Mouse (Mus musculus) bone marrow, adult 2 months (tissue): ENCODE measurements around the gene Etnk1. TPM values are rescaled to one million over a fixed set of nuclear protein-coding genes. Genes with fewer than 3 reads are reported as not detected.
A peak's percentile ranks its signal among the peaks of the same experiment; 100 is the strongest.

Source experiments
- H3K27ac ChIP-seq: fragments of 200-500 bp; 2 replicates; pipeline ENCODE4 v1.5.1; 2012; ENCODE audit warnings: low read depth, mild to moderate bottlenecking, control low read depth, inconsistent platforms, low read length; ENCODE audit not compliant: control insufficient read depth, poor library complexity, insufficient read depth
- H3K4me1 ChIP-seq: fragments of 200-500 bp; 2 replicates; pipeline ENCODE4 v1.6.1; 2011; ENCODE audit warnings: low read length; ENCODE audit not compliant: control insufficient read depth, insufficient read depth
- H3K4me3 ChIP-seq: fragments of 200-500 bp; replicated peaks from 2 replicates; pipeline ENCODE3; 2011; ENCODE audit warnings: mild to moderate bottlenecking, low read depth, low read length, control low read depth; ENCODE audit not compliant: control insufficient read depth
- CTCF ChIP-seq: fragments of 200-500 bp; IDR thresholded peaks from 2 replicates; pipeline ENCODE4 v1.5.1; 2011; ENCODE audit warnings: low read length, control low read depth; ENCODE audit not compliant: control insufficient read depth, insufficient read depth
- POLR2A ChIP-seq: fragments of 200-500 bp; IDR thresholded peaks from 2 replicates; pipeline ENCODE4 v1.6.1; 2011; ENCODE audit warnings: low read depth, mild to moderate bottlenecking, control low read depth, low read length, borderline replicate concordance; ENCODE audit not compliant: control insufficient read depth
- WGBS: fragments of 180-500 bp; shearing (Covaris S2); methylation state at CpG from one replicate; pipeline ENCODE4 v1.1.7; 2018; 5-methylcytosine and 5-hydroxymethylcytosine counted together
- polyA plus RNA-seq: library from polyadenylated mRNA; stranded (reverse); fragments of >200 nt; gene quantifications from 2 replicates; pipeline ENCODE4 v1.2.4, GENCODE M21; 2011; ENCODE audit warnings: low replicate concordance; ENCODE audit not compliant: missing spikeins, insufficient read depth, insufficient read length

The Etnk1 gene
- polyA plus RNA-seq, 1 experiment: 19.8 TPM

DNA sequence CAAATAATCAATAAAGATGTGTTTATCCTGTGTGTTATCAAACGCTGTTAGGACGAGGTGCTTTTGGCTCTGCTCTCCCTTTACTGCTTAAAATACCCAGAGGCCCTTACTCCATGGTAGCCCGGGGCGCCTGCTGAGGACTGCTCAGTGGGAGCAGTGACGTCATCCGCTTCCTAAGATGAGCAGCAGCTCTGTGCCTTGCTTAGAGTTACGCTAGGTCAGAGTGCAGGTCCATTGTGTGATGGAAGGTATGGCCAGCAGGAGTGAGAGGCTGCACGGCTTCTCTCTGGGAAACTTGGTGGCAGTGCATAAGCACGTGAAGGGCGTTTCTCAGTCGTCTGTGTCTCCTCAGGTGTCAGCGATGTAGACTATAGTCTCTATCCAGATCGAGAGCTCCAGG is 30.0 kb downstream of the Etnk1 start:
- Histone ChIP-seq H3K27ac (no peak overlapping the region), H3K4me1 (no peaks in the 10 kb centered on the region; the same call in 1 of the 2 replicates), H3K4me3 (no peak overlapping the region)
- WGBS: 93% methylated on average over 13 of the region's 13 CpGs
- TF ChIP-seq CTCF: no peak
- TF ChIP-seq POLR2A: no peak

DNA sequence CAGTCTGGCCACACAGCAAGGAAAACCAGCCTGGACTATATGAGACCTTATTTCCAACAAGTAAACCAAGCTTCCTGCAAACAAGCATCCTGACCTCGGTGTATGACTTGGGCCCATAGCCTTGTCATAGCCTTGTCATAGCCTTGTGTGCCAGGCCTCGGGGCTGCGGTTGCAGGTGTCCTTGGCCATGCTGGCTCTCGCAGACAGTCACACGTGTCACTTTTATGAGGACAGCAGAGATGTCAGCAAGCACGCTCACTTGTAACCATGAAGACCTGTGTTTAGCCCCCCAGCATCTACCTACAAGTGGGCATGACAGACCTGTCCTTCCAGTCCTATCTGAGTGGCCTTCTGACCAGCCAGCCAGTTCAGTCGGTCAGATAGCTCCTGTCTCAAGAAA is 31.4 kb downstream of the Etnk1 start:
- Histone ChIP-seq H3K27ac (no peak overlapping the region), H3K4me1 (no peaks in the 10 kb centered on the region; the same call in 1 of the 2 replicates), H3K4me3 (no peak overlapping the region)
- 92% methylated on average over 7 of the region's 7 CpGs for WGBS
- TF ChIP-seq POLR2A (no peak), CTCF (no peak)

DNA sequence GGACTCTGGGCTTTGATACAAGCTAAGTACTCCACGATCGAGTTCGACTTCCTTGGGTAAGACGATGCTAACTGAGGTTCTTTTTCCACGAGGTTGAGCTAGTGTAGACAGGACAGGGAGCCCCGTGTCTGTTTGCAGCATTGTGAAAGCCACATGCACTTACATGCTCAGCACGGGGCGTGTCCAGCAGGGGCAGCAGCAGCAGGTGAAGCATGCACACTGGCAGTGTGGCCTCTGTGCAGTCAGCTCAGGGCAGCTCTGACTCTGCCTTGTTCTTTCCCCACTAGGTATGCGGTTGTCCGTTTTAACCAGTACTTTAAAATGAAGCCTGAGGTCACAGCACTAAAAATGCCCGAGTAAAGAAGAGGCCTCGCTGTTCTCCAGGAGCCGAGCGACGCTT is 36.1 kb downstream of the Etnk1 start:
- H3K4me3 ChIP-seq: no peak overlapping the region
- 89% methylated on average over 15 of the region's 15 CpGs for WGBS
- H3K4me1 ChIP-seq: no peaks in the 10 kb centered on the region
- TF ChIP-seq CTCF (no peak), POLR2A (0 out of 2 replicates have a peak, but pooled peaks have one; percentile 11)
- no peak overlapping the region for H3K27ac ChIP-seq

DNA sequence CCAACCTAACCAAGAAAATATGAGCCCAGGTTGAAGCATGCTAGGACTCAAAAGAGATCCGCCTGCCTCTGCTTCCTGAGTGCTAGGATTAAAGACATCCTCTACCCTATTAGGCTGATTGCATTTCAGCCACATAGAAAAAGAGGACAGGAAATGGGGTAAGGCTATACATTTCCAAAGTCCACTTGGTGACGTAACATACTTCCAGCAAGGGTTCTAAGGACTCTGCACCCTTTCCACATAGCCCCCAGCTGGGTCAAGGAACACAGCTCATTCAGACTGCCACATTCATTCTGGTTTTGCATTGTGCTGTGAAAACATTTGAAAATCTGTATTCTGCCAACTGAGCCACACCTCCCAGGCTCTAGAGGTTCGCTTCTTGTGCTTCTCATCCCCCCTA is 41.9 kb downstream of the Etnk1 start:
- no peak overlapping the region for H3K27ac ChIP-seq
- TF ChIP-seq POLR2A: no peak
- no peak for TF ChIP-seq CTCF
- WGBS: 67% methylated on average over 3 of the region's 3 CpGs
- no peak overlapping the region for H3K4me3 ChIP-seq
- H3K4me1 ChIP-seq: no peaks in the 10 kb centered on the region; the same call in 1 of the 2 replicates

DNA sequence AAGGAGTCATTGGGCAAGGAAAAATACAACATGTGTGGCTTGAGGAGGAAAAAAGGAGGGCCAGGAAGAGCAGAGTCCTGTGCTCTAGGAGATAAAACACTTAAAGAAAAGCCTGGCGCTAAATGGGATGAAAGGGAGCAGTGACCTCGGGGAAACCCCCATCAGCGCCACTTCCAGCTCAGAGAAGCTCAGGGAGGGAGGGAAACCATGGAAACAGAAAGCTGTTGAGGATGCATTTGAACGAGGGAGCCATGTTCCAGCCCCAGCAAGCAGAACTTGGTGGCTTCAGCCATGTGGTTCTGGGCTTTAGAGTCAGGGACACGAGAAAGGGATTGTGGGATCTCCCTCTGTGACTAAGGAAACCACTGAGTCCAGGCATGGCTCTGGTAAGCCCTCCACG is 45.7 kb downstream of the Etnk1 start:
- TF ChIP-seq CTCF (no peak), POLR2A (no peak)
- Histone ChIP-seq H3K4me1 (no peaks in the 10 kb centered on the region; the same call in 1 of the 2 replicates), H3K4me3 (no peak overlapping the region), H3K27ac (no peak overlapping the region)
- WGBS: 80% methylated on average over 6 of the region's 6 CpGs

DNA sequence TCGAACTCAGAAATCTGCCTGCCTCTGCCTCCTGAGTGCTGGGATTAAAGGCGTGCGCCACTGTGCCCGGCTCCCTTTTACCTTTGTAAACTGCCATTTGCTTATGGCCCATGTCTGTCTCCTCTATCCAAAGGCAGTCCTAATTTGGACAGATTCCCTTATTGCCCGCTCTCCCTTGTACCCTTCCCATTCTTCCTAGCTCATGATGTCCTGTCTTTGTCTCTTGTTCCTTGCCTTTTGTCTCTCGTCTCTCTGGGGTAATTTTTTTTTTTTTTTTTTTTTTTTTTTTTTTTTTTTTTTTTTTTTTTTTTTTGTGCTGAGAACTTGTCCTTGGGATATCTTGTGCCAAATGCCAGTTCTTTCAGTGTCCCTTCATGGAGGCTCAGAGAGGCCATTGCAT is 46.4 kb downstream of the Etnk1 start:
- no peak overlapping the region for H3K4me3 ChIP-seq
- 81% methylated on average over 6 of the region's 6 CpGs for WGBS
- no peak for TF ChIP-seq CTCF
- TF ChIP-seq POLR2A: no peak
- no peak overlapping the region for H3K27ac ChIP-seq
- no peaks in the 10 kb centered on the region; the same call in 1 of the 2 replicates for H3K4me1 ChIP-seq

DNA sequence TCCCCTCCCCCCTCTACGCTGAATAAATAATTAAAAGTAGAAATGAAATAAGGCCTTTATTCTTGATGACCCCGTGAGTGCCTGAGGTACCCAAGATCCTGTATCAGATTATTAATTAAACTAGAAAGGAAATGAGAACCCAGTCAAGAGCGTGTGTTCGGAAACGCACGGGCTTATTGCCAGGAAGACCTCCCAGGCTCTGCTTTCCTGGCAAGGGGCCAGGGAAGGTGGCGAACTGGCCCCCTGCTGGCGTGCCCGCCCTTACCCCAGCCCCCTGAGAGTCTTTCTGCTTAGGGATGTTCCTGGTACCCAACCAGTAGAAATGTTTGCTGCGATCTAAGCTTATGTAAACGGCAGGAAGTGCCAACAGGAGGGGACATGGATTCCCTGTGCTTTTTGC is 49.2 kb downstream of the Etnk1 start:
- Histone ChIP-seq H3K27ac (no peak overlapping the region), H3K4me1 (no peaks in the 10 kb centered on the region; the same call in 1 of the 2 replicates), H3K4me3 (no peak overlapping the region)
- no peak for TF ChIP-seq POLR2A
- no peak for TF ChIP-seq CTCF
- 85% methylated on average over 11 of the region's 11 CpGs for WGBS

DNA sequence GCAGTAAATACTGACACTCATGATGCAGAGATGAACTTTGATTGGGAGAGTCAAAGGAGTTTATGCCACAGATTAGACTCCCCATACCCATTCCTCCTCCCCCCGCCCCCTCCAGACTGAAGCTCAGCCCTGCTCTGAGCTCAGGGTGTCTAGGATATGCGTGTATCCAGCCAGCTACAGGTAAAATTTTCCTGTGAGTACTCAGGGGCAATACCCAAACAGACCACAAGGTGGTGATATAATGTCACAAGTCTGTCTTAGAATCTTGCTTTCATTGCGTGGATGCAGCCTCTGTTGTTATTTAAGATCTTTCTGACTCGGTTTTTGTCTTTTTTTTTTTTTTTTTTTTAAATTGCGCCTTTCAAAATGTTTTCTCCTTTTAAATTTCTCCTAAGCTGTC is 52.3 kb downstream of the Etnk1 start:
- no peak for TF ChIP-seq CTCF
- no peak for TF ChIP-seq POLR2A
- Histone ChIP-seq H3K4me1 (no peaks in the 10 kb centered on the region; the same call in 1 of the 2 replicates), H3K27ac (no peak overlapping the region), H3K4me3 (no peak overlapping the region)
- WGBS: 9% methylated on average over 5 of the region's 5 CpGs

DNA sequence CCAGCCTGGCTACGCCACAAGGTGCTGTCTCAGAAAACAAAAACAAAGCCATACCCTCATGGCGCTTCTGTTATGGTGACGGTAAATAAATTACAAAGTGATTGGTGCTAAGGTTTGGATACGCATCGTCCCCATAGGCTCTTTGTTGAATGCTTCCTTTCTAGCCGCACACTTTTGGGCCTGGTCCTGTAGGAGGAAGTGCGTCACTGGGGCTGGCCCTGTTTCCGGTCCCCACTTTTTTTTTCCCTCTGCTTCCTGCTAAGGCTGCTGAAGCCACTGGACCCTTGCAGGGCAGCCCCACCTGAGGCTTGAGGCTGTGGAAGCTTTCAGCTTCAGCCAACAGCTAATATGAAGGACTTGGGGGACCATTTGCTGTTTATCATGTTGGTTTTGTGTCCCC is 54.2 kb downstream of the Etnk1 start:
- Histone ChIP-seq H3K4me3 (no peak overlapping the region), H3K27ac (no peak overlapping the region), H3K4me1 (no peaks in the 10 kb centered on the region; the same call in 1 of the 2 replicates)
- 71% methylated on average over 8 of the region's 8 CpGs for WGBS
- TF ChIP-seq POLR2A (no peak), CTCF (no peak)
